Mouse (Mus musculus) MEL (cell line): ENCODE results near the gene S100g. TPM values are rescaled to one million over a fixed set of nuclear protein-coding genes. Genes with fewer than 3 reads are reported as not detected.

Experiments
- DNase-seq: peaks from one replicate; pipeline ENCODE4 v3.0.0; 2011; ENCODE audit warnings: low read depth, low spot score
- H3K27ac ChIP-seq: 2 replicates; pipeline ENCODE4 v1.5.1; 2012; ENCODE audit warnings: low read depth, mild to moderate bottlenecking, control low read depth, low read length, moderate library complexity; ENCODE audit not compliant: control insufficient read depth
- H3K27me3 ChIP-seq, 2 experiments: fragments of 150-350 bp in 1 of 2; sonication (generic) in 1 of 2; 2 replicates each; pipeline ENCODE4 v1.6.1; 2012; ENCODE audit warnings: low read length in 2 of 2, mild to moderate bottlenecking in 2 of 2, improper control_type of control experiment in 1 of 2, moderate library complexity in 1 of 2; ENCODE audit not compliant: insufficient read depth in 2 of 2, control insufficient read depth in 1 of 2
- H3K36me3 ChIP-seq, 2 experiments: 2 replicates each; pipeline ENCODE4 v1.6.1; 2012 to 2014; ENCODE audit warnings: low read length in 2 of 2, improper control_type of control experiment in 1 of 2, inconsistent platforms in 1 of 2, mild to moderate bottlenecking in 1 of 2; ENCODE audit not compliant: insufficient read depth in 2 of 2, control insufficient read depth in 1 of 2
- H3K4me1 ChIP-seq, 2 experiments: fragments of 150-350 bp in 1 of 2; sonication (generic) in 1 of 2; 2 replicates each; pipeline ENCODE4 v1.6.1; 2012; ENCODE audit warnings: low read length in 2 of 2, improper control_type of control experiment in 1 of 2, mild to moderate bottlenecking in 1 of 2; ENCODE audit not compliant: insufficient read depth in 2 of 2, control insufficient read depth in 1 of 2
- H3K4me3 ChIP-seq, 2 experiments: fragments of 150-350 bp in 1 of 2; sonication (generic) in 1 of 2; 2 replicates each; pipeline ENCODE4 v1.5.1; 2012; ENCODE audit warnings: low read depth in 2 of 2, low read length in 2 of 2, mild to moderate bottlenecking in 2 of 2, moderate library complexity in 2 of 2, control low read depth in 1 of 2, improper control_type of control experiment in 1 of 2; ENCODE audit not compliant: control insufficient read depth in 1 of 2, insufficient read depth in 1 of 2
- H3K79me2 ChIP-seq: 2 replicates; pipeline ENCODE4 v1.6.1; 2012; ENCODE audit warnings: mild to moderate bottlenecking, low read length, moderate library complexity; ENCODE audit not compliant: control insufficient read depth, poor library complexity, insufficient read depth
- H3K9ac ChIP-seq: 2 replicates; pipeline ENCODE4 v1.6.1; 2012; ENCODE audit warnings: low read depth, mild to moderate bottlenecking, control low read depth, low read length, moderate library complexity; ENCODE audit not compliant: control insufficient read depth, poor library complexity, severe bottlenecking
- H3K9me3 ChIP-seq: fragments of 150-350 bp; sonication (generic); replicated peaks from 2 replicates; pipeline ENCODE4 v1.6.1; 2012; ENCODE audit warnings: mild to moderate bottlenecking, low read length, improper control_type of control experiment, moderate library complexity; ENCODE audit not compliant: insufficient read depth
- BHLHE40 ChIP-seq: IDR thresholded peaks from 2 replicates; pipeline ENCODE4 v1.6.1; 2012; ENCODE audit warnings: low read depth, mild to moderate bottlenecking, inconsistent platforms, low read length, improper control_type of control experiment, borderline replicate concordance
- CHD1 ChIP-seq: IDR thresholded peaks from 2 replicates; pipeline ENCODE4 v1.6.1; 2012; ENCODE audit warnings: low read depth, mild to moderate bottlenecking, inconsistent platforms, low read length, improper control_type of control experiment
- CHD2 ChIP-seq: IDR thresholded peaks from 2 replicates; pipeline ENCODE4 v1.6.1; 2011; ENCODE audit warnings: low read length, improper control_type of control experiment
- ELF1 ChIP-seq: IDR thresholded peaks from 2 replicates; pipeline ENCODE4 v1.6.1; 2014; ENCODE audit warnings: low read depth, mild to moderate bottlenecking, inconsistent platforms, low read length, improper control_type of control experiment, moderate library complexity
- ETS1 ChIP-seq: IDR thresholded peaks from 2 replicates; pipeline ENCODE4 v1.6.1; 2012; ENCODE audit warnings: low read depth, mild to moderate bottlenecking, inconsistent platforms, low read length, improper control_type of control experiment, moderate library complexity
- GATA1 ChIP-seq: IDR thresholded peaks from 2 replicates; pipeline ENCODE4 v1.6.1; 2011; ENCODE audit warnings: low read depth, low read length, improper control_type of control experiment
- HCFC1 ChIP-seq: IDR thresholded peaks from 2 replicates; pipeline ENCODE4 v1.6.1; 2012; ENCODE audit warnings: low read depth, mild to moderate bottlenecking, inconsistent platforms, low read length, improper control_type of control experiment, moderate library complexity
- JUND ChIP-seq: IDR thresholded peaks from 2 replicates; pipeline ENCODE4 v1.6.1; 2011; ENCODE audit warnings: low read depth, mild to moderate bottlenecking, improper control_type of control experiment, low read length
- KAT2A ChIP-seq: conservative IDR thresholded peaks from 2 replicates; pipeline ENCODE4 v1.6.1; 2012; ENCODE audit warnings: low read depth, low read length, improper control_type of control experiment, inconsistent platforms
- MAZ ChIP-seq: IDR thresholded peaks from 2 replicates; pipeline ENCODE4 v1.6.1; 2012; ENCODE audit warnings: low read depth, mild to moderate bottlenecking, inconsistent platforms, low read length, improper control_type of control experiment
- MYB ChIP-seq: IDR thresholded peaks from 2 replicates; pipeline ENCODE4 v1.6.1; 2011; ENCODE audit warnings: mild to moderate bottlenecking, low read depth, low read length, improper control_type of control experiment
- MYC ChIP-seq: IDR thresholded peaks from 2 replicates; pipeline ENCODE4 v1.6.1; 2011; ENCODE audit warnings: low read depth, mild to moderate bottlenecking, low read length, improper control_type of control experiment, moderate library complexity
- NELFE ChIP-seq: IDR thresholded peaks from 2 replicates; pipeline ENCODE4 v1.6.1; 2011; ENCODE audit warnings: low read depth, low read length, improper control_type of control experiment
- NRF1 ChIP-seq: IDR thresholded peaks from 2 replicates; pipeline ENCODE4 v1.6.1; 2014; ENCODE audit warnings: low read depth, mild to moderate bottlenecking, inconsistent platforms, low read length, improper control_type of control experiment, moderate library complexity; ENCODE audit not compliant: poor library complexity, insufficient read depth, severe bottlenecking
- POLR2AphosphoS2 ChIP-seq: IDR thresholded peaks from 2 replicates; pipeline ENCODE4 v1.6.1; 2011; ENCODE audit warnings: low read length, improper control_type of control experiment
- RAD21 ChIP-seq: IDR thresholded peaks from 2 replicates; pipeline ENCODE4 v1.6.1; 2011; ENCODE audit warnings: mild to moderate bottlenecking, low read depth, low read length, improper control_type of control experiment
- SMC3 ChIP-seq: IDR thresholded peaks from 2 replicates; pipeline ENCODE4 v1.6.1; 2011; ENCODE audit warnings: low read depth, low read length, improper control_type of control experiment
- TCF12 ChIP-seq: IDR thresholded peaks from 2 replicates; pipeline ENCODE4 v1.6.1; 2014; ENCODE audit warnings: low read depth, mild to moderate bottlenecking, inconsistent platforms, low read length, improper control_type of control experiment, moderate library complexity
- UBTF ChIP-seq: IDR thresholded peaks from 2 replicates; pipeline ENCODE4 v1.6.1; 2012; ENCODE audit warnings: low read depth, mild to moderate bottlenecking, inconsistent platforms, low read length, improper control_type of control experiment, moderate library complexity, borderline replicate concordance; ENCODE audit not compliant: insufficient read depth
- USF2 ChIP-seq, 2 experiments: IDR thresholded peaks; 2 replicates each; pipeline ENCODE4 v1.6.1; 2011 to 2012; ENCODE audit warnings: improper control_type of control experiment in 2 of 2, low read length in 2 of 2, borderline replicate concordance in 1 of 2, inconsistent platforms in 1 of 2, low read depth in 1 of 2, mild to moderate bottlenecking in 1 of 2; ENCODE audit not compliant: insufficient read depth in 1 of 2
- ZNF384 ChIP-seq: IDR thresholded peaks from 2 replicates; pipeline ENCODE4 v1.6.1; 2012; ENCODE audit warnings: low read depth, mild to moderate bottlenecking, inconsistent platforms, low read length, improper control_type of control experiment
- polyA plus RNA-seq, 2 experiments: library from polyadenylated mRNA; stranded (reverse) in 1 of 2; unstranded in 1 of 2; fragments of >175 nt in 1 of 2; fragments of >200 nt in 1 of 2; gene quantifications; 2 replicates each; pipeline versions ENCODE4 v1.2.1 to v1.2.4; 2012; ENCODE audit warnings: low replicate concordance in 2 of 2, low read depth in 1 of 2; ENCODE audit not compliant: insufficient read length in 2 of 2, insufficient read depth in 1 of 2, missing spikeins in 1 of 2
- total RNA-seq: library from RNA; depleted of rRNA; stranded (reverse); fragments of 300-350 nt; gene quantifications from 2 replicates; pipeline ENCODE4 v1.2.3, GENCODE M21; 2012

The S100g gene
- total and polyA plus RNA-seq, 3 experiments: not detected

GRCm38 (mm10) chrX:162942027-162942426 lies 22.4 kb downstream of the S100g start:
- no peaks in the 10 kb centered on the region for H3K9me3 ChIP-seq
- H3K9ac ChIP-seq: no peak overlapping the region
- no peaks in the 10 kb centered on the region for H3K27me3 ChIP-seq
- H3K4me1 ChIP-seq: no peaks in the 10 kb centered on the region
- no peak for DNase-seq
- no peak overlapping the region for H3K4me3 ChIP-seq
- H3K36me3 ChIP-seq: peaks cover 0 to 4% of the 10 kb centered on the region in 2 experiments; a peak in 1 of 4 replicates
- H3K27ac ChIP-seq: no peak overlapping the region
- TF ChIP-seq CHD2 (no peak), CHD1 (no peak), MYB (no peak), ETS1 (no peak), UBTF (no peak), USF2 (IDR thresholded peaks at IDR 0.05; ENCODE audit: borderline replicate concordance in 1 of 2, insufficient read depth in 1 of 2, low read depth in 1 of 2, low read length in 2 of 2) (no peak), HCFC1 (no peak), JUND (no peak), MYC (no peak), RAD21 (no peak), SMC3 (no peak), NRF1 (no peak), GATA1 (no peak), TCF12 (no peak), NELFE (no peak), MAZ (no peak), ELF1 (no peak), KAT2A (no peak), POLR2AphosphoS2 (no peak)
- no peaks in the 10 kb centered on the region for H3K79me2 ChIP-seq

DNA sequence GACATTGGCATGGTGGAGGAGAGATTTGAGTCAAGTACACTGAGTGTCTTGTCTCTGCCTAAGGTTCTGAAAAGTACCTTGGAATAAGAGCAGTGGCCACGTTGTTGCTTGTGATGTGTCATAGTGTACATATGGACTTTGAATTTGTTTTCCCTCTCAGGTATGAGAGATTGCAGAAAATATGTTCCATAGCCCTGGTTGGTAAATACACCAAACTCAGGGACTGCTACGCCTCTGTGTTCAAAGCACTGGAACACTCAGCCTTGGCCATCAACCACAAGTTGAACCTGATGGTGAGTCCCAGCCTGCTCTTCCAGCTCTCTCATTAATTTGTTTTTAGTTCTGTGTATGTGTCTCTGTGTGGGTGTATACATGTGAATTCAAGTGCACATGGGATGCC lies 32.9 kb downstream of the S100g start:
- Histone ChIP-seq H3K4me1 (no peaks in the 10 kb centered on the region), H3K27ac (no peak overlapping the region), H3K4me3 (no peak overlapping the region), H3K9ac (no peak overlapping the region), H3K36me3 (peaks cover 0 to 1% of the 10 kb centered on the region in 2 experiments; a peak in 1 of 4 replicates), H3K27me3 (no peaks in the 10 kb centered on the region), H3K79me2 (no peaks in the 10 kb centered on the region), H3K9me3 (no peaks in the 10 kb centered on the region)
- DNase-seq: no peak
- no peak for TF ChIP-seq HCFC1
- no peak for TF ChIP-seq ZNF384
- TF ChIP-seq BHLHE40: no peak
- TF ChIP-seq NELFE: no peak
